Mouse (Mus musculus) adrenal gland, adult 8-10 months (tissue): ENCODE data around the gene Dynlrb2. TPM values are rescaled to one million over a fixed set of nuclear protein-coding genes. Genes with fewer than 3 reads are reported as not detected.
A peak's percentile ranks its signal among the peaks of the same experiment; 100 is the strongest.

Source experiments
- DNase-seq: peaks from one replicate; pipeline ENCODE4 v3.0.0; 2022
- total RNA-seq, 4 experiments: library from RNA; stranded (reverse); gene quantifications; 2 replicates each; pipeline ENCODE4 v1.2.4; 2022

Dynlrb2 gene
- 1 to 10 TPM in 1 of 4 experiments, not detected in 3; 1.0 TPM for total RNA-seq

GRCm38 (mm10) chr8:116504477-116505120, at the start of gene Dynlrb2:
Gene Dynlrb2, plus strand, starts transcription at chr8:116504974.
- peak; percentile 85 for DNase-seq

- DNase-seq: no peak
Measured at GRCm38 (mm10) chr8:116458569-116458968, 46.2 kb upstream of the Dynlrb2 start.

- DNase-seq: no peak
Measured at GRCm38 (mm10) chr8:116461472-116461871, 43.3 kb upstream of the Dynlrb2 start.

GRCm38 (mm10) chr8:116466586-116466985, 38.2 kb upstream of the Dynlrb2 start:
- DNase-seq: no peak

- no peak for DNase-seq
Measured at GRCm38 (mm10) chr8:116467027-116467426, 37.7 kb upstream of the Dynlrb2 start.

- DNase-seq: no peak
Measured at GRCm38 (mm10) chr8:116477941-116478340, 26.8 kb upstream of the Dynlrb2 start.

GRCm38 (mm10) chr8:116478681-116479080, 26.1 kb upstream of the Dynlrb2 start:
- DNase-seq: no peak

- DNase-seq: peak; percentile 12
Measured at GRCm38 (mm10) chr8:116480894-116481293, 23.9 kb upstream of the Dynlrb2 start.

GRCm38 (mm10) chr8:116482738-116483137, 22.0 kb upstream of the Dynlrb2 start:
- no peak for DNase-seq

GRCm38 (mm10) chr8:116484087-116484486, 20.7 kb upstream of the Dynlrb2 start:
- no peak for DNase-seq

GRCm38 (mm10) chr8:116488546-116488945, 16.2 kb upstream of the Dynlrb2 start:
- DNase-seq: no peak

- DNase-seq: no peak
Measured at GRCm38 (mm10) chr8:116500057-116500809, 4.5 kb upstream of the Dynlrb2 start.

GRCm38 (mm10) chr8:116508721-116509120, 3.9 kb downstream of the Dynlrb2 start:
- DNase-seq: peak; percentile 10

- DNase-seq: no peak
Measured at GRCm38 (mm10) chr8:116509247-116509646, 4.5 kb downstream of the Dynlrb2 start.

- DNase-seq: no peak
Measured at GRCm38 (mm10) chr8:116519676-116520075, 14.9 kb downstream of the Dynlrb2 start.

- no peak for DNase-seq
Measured at GRCm38 (mm10) chr8:116521208-116521607, 16.4 kb downstream of the Dynlrb2 start.

- DNase-seq: no peak
Measured at GRCm38 (mm10) chr8:116521641-116522040, 16.9 kb downstream of the Dynlrb2 start.

- DNase-seq: no peak
Measured at GRCm38 (mm10) chr8:116522104-116522767, 17.5 kb downstream of the Dynlrb2 start.

- no peak for DNase-seq
Measured at GRCm38 (mm10) chr8:116524915-116525314, 20.1 kb downstream of the Dynlrb2 start.

- DNase-seq: peak; percentile 18
Measured at GRCm38 (mm10) chr8:116528736-116529135, 24.0 kb downstream of the Dynlrb2 start.

GRCm38 (mm10) chr8:116533081-116533480, 28.3 kb downstream of the Dynlrb2 start:
- DNase-seq: no peak

- DNase-seq: no peak
Measured at GRCm38 (mm10) chr8:116536786-116537185, 32.0 kb downstream of the Dynlrb2 start.

- no peak for DNase-seq
Measured at GRCm38 (mm10) chr8:116538763-116539162, 34.0 kb downstream of the Dynlrb2 start.
